Mouse (Mus musculus) hindbrain, embryonic 12.5 days (tissue): ENCODE measurements around the gene Npepps. TPM values are rescaled to one million over a fixed set of nuclear protein-coding genes. Genes with fewer than 3 reads are reported as not detected.
"Not testable (repeated sequence)": the region's sequence is repeated elsewhere in the genome, so short reads cannot be mapped to it uniquely, and the experiment has no call there.

Experiments
- ATAC-seq: fragments of 200-750 bp; cut with Nextera tagmentation; 2 replicates; pipeline ENCODE4 v1.8.0; 2017; ENCODE audit warnings: moderate TSS enrichment; ENCODE audit not compliant: low FRiP score
- H3K27ac ChIP-seq: fragments of 300-500 bp; sonication (generic); 2 replicates; pipeline ENCODE4 v1.5.1; 2016; ENCODE audit warnings: mild to moderate bottlenecking
- H3K27me3 ChIP-seq: fragments of 300-500 bp; sonication (generic); 2 replicates; pipeline ENCODE4 v1.6.1; 2016; ENCODE audit warnings: mild to moderate bottlenecking
- H3K36me3 ChIP-seq: fragments of 300-500 bp; sonication (generic); 2 replicates; pipeline ENCODE4 v1.6.1; 2016; ENCODE audit warnings: mild to moderate bottlenecking
- H3K4me1 ChIP-seq: fragments of 300-500 bp; sonication (generic); 2 replicates; pipeline ENCODE4 v1.6.1; 2016
- H3K4me2 ChIP-seq: fragments of 300-500 bp; sonication (generic); replicated peaks from 2 replicates; pipeline ENCODE4 v1.6.1; 2016; ENCODE audit warnings: mild to moderate bottlenecking
- H3K4me3 ChIP-seq: fragments of 300-500 bp; sonication (generic); 2 replicates; pipeline ENCODE4 v1.5.1; 2016; ENCODE audit warnings: mild to moderate bottlenecking
- H3K9ac ChIP-seq: fragments of 300-500 bp; sonication (generic); 2 replicates; pipeline ENCODE4 v1.6.1; 2016; ENCODE audit warnings: mild to moderate bottlenecking, moderate library complexity
- H3K9me3 ChIP-seq: fragments of 300-500 bp; sonication (generic); replicated peaks from 2 replicates; pipeline ENCODE4 v1.6.1; 2016; ENCODE audit warnings: mild to moderate bottlenecking
- WGBS: fragments of 180-500 bp; shearing (Covaris S2); methylation state at CpG from one replicate; pipeline ENCODE4 v1.1.7; 2016; 5-methylcytosine and 5-hydroxymethylcytosine counted together
- polyA plus RNA-seq: library from polyadenylated mRNA; unstranded; fragments of >200 nt; fragmentation: Nextera tagmentation; extraction: Ambion mirVana; gene quantifications from 2 replicates; pipeline ENCODE4 v1.2.1, GENCODE M21; 2016

Npepps gene
- polyA plus RNA-seq, 1 experiment from 2014 or later: 119 TPM

DNA sequence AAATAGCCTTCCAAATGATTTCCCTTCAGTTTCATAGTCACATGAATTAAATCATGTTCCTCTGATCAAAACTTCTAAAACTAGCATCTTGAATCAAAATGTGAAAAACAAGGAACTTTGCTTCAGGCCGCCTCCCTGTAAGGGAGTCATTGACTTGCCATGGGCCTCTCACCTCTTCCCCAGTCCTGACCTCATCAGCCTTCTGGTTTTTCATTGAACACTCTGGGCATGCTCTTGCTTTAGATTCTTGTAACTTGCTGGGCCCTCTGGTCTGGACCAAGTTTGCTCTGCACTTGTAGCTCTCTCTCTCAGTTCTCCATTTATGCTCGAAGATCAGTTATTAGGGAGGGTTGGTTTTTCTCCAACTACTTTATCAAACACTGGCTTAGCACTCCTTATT lies 58.8 kb downstream of the Npepps start:
- peaks cover 79% of the 10 kb centered on the region for H3K36me3 ChIP-seq

DNA sequence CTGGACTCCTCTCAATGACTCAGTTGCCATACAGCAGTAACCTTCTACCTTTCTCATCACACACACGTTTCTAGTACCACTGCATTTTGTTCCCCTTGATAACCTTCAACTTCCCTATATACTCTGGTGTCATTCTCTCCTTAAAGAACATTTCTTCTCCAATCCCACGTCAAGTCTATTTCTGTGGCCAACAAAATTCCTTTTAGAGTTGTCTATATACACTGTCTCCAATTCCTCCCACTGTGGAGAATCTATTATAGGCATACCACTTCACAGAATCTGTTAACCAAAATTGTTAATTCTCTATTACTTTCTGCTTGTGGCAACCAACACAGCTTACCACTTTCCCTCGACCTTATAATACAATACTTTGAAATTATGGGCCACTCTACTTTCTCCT lies 60.2 kb downstream of the Npepps start:
- H3K27ac ChIP-seq: no peak overlapping the region
- no peaks in the 10 kb centered on the region for H3K27me3 ChIP-seq
- H3K36me3 ChIP-seq: peaks cover 82% of the 10 kb centered on the region
- no peak overlapping the region for H3K4me2 ChIP-seq
- H3K9ac ChIP-seq: no peak overlapping the region
- no peak for ATAC-seq
- H3K4me3 ChIP-seq: no peak overlapping the region
- H3K9me3 ChIP-seq: no peaks in the 10 kb centered on the region
- no peaks in the 10 kb centered on the region for H3K4me1 ChIP-seq
- 95% methylated on average over 3 of the region's 3 CpGs for WGBS

More for the DNA sequence above, 58.8 kb downstream of the Npepps start:
- H3K9me3 ChIP-seq: no peaks in the 10 kb centered on the region
- ATAC-seq: no peak
- no peak overlapping the region for H3K4me3 ChIP-seq
- H3K4me2 ChIP-seq: no peak overlapping the region
- no peaks in the 10 kb centered on the region for H3K27me3 ChIP-seq
- H3K27ac ChIP-seq: no peak overlapping the region
- H3K4me1 ChIP-seq: no peaks in the 10 kb centered on the region
- H3K9ac ChIP-seq: no peak overlapping the region
- 92% methylated on average over 2 of the region's 2 CpGs for WGBS

DNA sequence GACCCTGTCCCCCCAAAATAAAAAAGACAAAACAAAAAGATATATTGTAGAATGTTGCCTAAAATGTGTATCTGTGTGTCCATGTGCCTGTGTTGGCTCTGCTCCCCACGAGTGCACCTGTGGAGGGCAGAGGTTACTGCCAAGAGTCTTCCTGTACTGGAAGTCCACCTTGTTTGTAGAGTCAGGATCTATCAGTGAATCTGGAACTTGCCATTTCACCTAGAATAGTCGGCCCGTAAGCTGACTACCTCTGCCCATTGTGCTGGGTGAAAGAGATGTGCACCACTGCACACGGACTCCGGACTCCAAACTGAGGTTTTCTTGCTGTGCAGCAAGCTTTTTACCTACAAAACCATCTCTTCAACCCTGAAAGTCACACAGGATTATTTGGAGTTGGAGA lies 66.0 kb downstream of the Npepps start:
- H3K9me3 ChIP-seq: no peaks in the 10 kb centered on the region
- no peaks in the 10 kb centered on the region for H3K4me1 ChIP-seq
- no peak overlapping the region for H3K27ac ChIP-seq
- H3K36me3 ChIP-seq: peaks cover 91% of the 10 kb centered on the region
- no peak overlapping the region for H3K9ac ChIP-seq
- H3K27me3 ChIP-seq: no peaks in the 10 kb centered on the region
- H3K4me3 ChIP-seq: no peak overlapping the region
- H3K4me2 ChIP-seq: no peak overlapping the region
- no peak for ATAC-seq
- WGBS: 97% methylated on average over 5 of the region's 5 CpGs

DNA sequence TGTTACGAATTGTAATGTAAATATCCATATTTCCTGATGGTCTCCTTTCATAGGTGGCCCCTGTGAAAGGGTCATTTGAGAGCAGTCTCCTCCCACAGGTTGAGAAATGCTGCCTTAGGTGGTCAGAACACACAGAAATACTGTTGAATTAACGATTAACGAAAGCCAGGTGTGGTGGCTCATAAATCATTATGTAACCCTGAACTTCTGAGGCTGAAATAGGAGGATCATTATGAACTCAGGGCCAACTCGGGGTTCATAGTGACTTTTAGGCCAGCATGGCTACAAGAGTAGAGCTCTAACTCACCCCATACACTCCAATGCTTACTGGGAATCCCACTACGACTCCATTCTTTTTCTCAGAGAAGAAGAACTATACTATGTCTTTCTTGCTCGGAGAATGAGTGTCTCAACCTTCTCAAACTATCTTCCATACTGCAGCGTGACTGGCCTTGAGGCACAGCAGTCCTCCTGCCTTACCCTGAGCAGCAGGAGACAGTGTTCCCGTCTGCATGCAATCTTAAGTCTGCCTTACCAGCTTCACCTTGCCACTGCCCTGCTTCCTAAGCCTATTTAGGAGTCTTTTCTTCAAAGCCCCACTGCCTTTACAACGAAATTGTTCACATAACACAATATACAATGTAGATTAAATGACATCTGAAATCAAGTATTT lies 69.6 kb downstream of the Npepps start:
- Histone ChIP-seq H3K27ac (no peak overlapping the region), H3K27me3 (no peaks in the 10 kb centered on the region), H3K4me1 (no peaks in the 10 kb centered on the region), H3K9ac (no peak overlapping the region), H3K4me3 (no peak overlapping the region), H3K4me2 (no peak overlapping the region), H3K36me3 (peaks cover 85% of the 10 kb centered on the region), H3K9me3 (no peaks in the 10 kb centered on the region)
- no peak for ATAC-seq
- WGBS: 90% methylated on average over 9 of the region's 9 CpGs

DNA sequence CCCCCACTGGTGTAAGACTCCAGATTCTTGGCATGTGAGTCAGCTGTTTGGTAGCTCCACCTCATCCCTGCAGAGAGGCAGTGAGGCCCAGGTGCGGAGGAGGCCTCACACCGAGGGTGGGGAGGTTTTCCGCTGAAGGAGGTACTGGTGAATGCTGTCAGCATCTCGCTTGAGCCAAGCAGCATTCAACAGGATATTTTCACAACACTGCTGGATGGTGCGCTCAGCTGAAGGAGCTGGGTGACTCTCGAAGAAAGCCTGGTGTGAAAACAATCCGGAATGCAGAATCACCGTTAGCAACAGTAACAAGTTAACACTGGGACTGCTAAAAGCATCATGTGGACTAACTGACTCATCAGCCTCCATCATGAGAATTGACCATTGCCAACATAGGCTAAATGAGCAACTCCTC lies 73.4 kb downstream of the Npepps start:
- no peaks in the 10 kb centered on the region for H3K9me3 ChIP-seq
- H3K4me2 ChIP-seq: no peak overlapping the region
- H3K27me3 ChIP-seq: no peaks in the 10 kb centered on the region
- no peak for ATAC-seq
- H3K27ac ChIP-seq: 0 out of 2 replicates have a peak overlapping the region, but pooled peaks have one; percentile 12
- H3K4me3 ChIP-seq: no peak overlapping the region
- no peak overlapping the region for H3K9ac ChIP-seq
- H3K4me1 ChIP-seq: no peaks in the 10 kb centered on the region
- peaks cover 50% of the 10 kb centered on the region for H3K36me3 ChIP-seq
- 81% methylated on average over 8 of the region's 8 CpGs for WGBS

DNA sequence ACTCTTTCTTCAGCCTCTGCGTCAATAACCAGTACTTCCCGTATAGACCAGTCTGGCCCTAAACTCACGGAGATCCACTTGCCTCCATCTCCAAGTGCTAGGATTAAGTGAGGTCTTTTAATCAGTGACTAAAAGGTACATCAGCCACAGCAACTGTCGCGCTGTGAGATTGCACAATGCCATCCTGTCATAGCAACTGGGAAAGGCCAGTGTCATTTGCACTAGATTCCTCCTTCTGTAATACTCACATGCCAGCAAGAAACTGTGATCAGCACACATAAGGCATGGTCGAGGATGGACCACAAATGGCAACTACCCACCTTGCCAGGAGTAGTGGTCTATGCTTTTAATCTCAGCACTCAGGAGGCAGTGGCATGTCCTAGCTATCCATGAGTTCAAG lies 80.9 kb downstream of the Npepps start:
- no peak overlapping the region for H3K27ac ChIP-seq
- no peaks in the 10 kb centered on the region for H3K9me3 ChIP-seq
- 88% methylated on average over 6 of the region's 6 CpGs for WGBS
- no peak overlapping the region for H3K4me2 ChIP-seq
- H3K27me3 ChIP-seq: no peaks in the 10 kb centered on the region
- ATAC-seq: no peak
- no peak overlapping the region for H3K4me3 ChIP-seq
- H3K4me1 ChIP-seq: no peaks in the 10 kb centered on the region
- H3K36me3 ChIP-seq: no peaks in the 10 kb centered on the region
- H3K9ac ChIP-seq: no peak overlapping the region

DNA sequence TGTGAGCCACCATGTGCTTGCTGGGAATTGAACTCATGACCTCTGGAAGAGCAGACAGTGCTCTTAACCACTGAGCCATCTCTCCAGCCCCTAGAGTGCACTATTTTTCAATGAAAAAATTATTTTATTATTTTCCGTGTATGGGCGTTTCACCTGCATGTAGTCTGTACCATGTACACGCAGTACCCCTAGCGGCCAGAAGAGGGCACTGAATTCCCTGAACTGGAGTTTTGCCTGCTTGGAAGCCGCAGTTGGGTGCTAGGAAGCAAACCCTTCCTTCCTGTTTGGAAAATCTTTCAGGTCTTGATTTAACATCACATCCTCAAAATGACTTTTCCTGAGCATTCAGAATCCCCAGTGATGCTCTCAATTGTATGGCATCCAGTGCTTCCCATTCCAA lies 81.8 kb downstream of the Npepps start:
- no peak overlapping the region for H3K27ac ChIP-seq
- WGBS: 17% methylated on average over 5 of the region's 5 CpGs
- no peak overlapping the region for H3K4me2 ChIP-seq
- no peaks in the 10 kb centered on the region for H3K36me3 ChIP-seq
- H3K4me3 ChIP-seq: no peak overlapping the region
- ATAC-seq: no peak
- H3K9me3 ChIP-seq: no peaks in the 10 kb centered on the region
- H3K27me3 ChIP-seq: no peaks in the 10 kb centered on the region
- H3K4me1 ChIP-seq: no peaks in the 10 kb centered on the region
- no peak overlapping the region for H3K9ac ChIP-seq

DNA sequence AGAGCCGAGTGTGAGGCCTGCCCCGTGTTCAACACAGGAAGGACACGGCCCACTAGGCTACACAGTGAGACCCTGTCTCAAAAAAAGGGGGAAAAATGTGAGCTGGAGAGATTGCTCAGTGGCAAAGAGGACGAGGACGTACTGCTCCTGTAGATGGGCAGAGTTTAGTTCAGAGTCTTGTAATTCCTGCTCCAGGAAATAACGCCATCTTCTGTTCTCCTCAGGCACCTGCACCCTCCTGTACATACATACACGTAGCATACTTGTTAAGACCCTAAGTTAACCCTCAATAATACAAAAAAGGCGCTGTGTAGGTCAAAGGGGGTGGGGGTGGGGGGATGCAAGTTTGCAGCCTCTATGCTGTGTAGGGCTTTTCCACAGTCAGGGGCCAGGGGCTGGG lies 83.4 kb downstream of the Npepps start:
- Histone ChIP-seq H3K9me3 (no peaks in the 10 kb centered on the region), H3K36me3 (no peaks in the 10 kb centered on the region), H3K4me2 (no peak overlapping the region), H3K27ac (no peak overlapping the region), H3K9ac (no peak overlapping the region), H3K4me3 (no peak overlapping the region), H3K4me1 (no peaks in the 10 kb centered on the region), H3K27me3 (no peaks in the 10 kb centered on the region)
- WGBS: 85% methylated on average over 8 of the region's 8 CpGs
- ATAC-seq: no peak

DNA sequence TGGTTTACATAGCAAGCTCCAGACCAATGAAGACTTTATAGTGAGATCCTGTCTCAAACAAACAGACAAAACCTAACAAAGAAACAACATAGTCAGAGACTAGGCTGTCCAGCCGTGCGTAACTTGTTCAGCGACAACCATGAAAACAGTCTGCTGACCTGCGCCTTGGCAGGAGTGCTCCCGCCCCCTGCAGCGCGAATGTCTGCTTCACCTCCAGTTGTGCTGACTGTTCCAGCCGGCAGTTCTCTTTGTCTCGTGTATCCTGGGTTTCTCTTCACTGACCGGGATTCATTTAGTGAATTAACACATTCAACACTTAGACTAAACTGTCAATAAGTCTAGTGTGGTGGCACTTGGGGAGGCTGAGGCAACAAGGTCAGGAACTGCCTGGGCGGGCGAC lies 83.9 kb downstream of the Npepps start:
- Histone ChIP-seq H3K9me3 (no peaks in the 10 kb centered on the region), H3K27ac (no peak overlapping the region), H3K4me1 (no peaks in the 10 kb centered on the region), H3K36me3 (no peaks in the 10 kb centered on the region), H3K27me3 (no peaks in the 10 kb centered on the region), H3K4me3 (no peak overlapping the region), H3K9ac (no peak overlapping the region), H3K4me2 (no peak overlapping the region)
- ATAC-seq: no peak
- WGBS: 55% methylated on average over 12 of the region's 12 CpGs

DNA sequence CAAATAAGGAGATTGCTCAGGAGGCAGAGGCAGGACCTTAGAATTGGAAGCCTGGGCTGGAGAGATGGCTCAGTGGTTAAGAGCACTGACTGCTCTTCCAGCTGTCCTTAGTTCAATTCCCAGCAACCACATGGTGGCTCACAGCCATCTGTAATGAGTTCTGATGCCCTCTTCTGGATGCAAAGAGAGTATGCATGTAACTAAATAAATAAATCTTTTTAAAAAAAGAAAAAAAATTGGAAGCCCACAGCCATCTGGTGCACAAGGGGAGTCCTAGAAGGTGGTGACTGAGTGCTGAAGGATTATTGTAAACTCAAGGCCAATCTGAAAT lies 87.9 kb downstream of the Npepps start:
- H3K36me3 ChIP-seq: no peaks in the 10 kb centered on the region
- no peaks in the 10 kb centered on the region for H3K9me3 ChIP-seq
- ATAC-seq: no peak
- no peak overlapping the region for H3K27ac ChIP-seq
- H3K27me3 ChIP-seq: no peaks in the 10 kb centered on the region
- H3K4me1 ChIP-seq: peaks cover 9% of the 10 kb centered on the region; the same call in 1 of the 2 replicates
- H3K4me3 ChIP-seq: no peak overlapping the region
- no peak overlapping the region for H3K4me2 ChIP-seq
- H3K9ac ChIP-seq: no peak overlapping the region

DNA sequence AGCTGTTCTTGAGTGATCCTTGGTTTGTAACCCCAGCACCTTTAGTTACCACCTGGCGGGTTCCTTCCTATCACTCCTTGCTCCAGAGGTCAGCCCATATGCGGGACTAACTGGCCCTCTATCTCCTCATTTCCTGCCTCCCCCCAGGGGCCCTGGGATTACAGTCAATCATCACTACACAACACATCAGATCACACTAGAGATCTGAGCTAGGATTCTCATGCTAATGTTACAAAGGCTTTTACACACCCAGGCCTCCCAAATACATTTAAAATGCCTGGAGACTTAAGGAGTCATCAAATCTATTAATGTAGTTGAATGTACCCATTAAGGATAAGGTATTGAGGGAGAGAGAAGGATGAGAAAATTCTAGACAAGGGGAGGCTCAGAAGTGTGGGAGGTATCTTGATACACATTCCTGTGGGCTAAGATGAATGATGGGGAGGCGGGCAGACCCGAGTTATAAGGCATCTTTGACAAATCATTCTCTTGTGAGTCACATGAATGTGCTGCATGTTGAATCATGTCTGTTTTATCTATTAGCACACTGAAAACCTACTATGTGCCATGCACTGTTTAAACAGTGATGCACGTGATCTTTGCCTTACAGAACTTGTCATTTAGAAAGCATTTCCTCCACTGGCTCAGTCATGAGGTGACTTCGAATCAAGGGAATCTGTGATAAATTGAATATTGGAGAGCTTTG lies 88.4 kb downstream of the Npepps start:
- whole genome bisulfite sequencing: 76% methylated on average over 6 of the region's 6 CpGs
- no peaks in the 10 kb centered on the region for H3K9me3 ChIP-seq
- no peak for ATAC-seq

DNA sequence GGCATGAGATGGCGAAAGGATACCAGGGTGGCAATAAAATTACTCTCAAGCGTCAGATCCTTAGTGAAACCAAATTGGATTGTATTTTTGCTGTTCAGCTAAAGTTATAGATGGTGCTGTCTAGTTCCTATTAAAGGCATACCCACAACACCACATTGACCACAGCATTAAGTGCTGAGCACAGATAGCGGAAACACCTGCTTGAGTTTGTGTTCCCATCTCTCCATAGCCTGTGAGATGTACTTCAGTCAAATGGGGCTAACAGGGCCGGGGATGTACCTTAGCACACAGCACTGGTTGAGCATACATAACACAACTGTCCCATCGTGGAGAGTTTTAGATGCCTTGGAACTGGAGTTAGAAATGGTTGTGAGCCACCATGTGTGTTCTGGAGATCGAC lies 89.4 kb downstream of the Npepps start:
- Histone ChIP-seq H3K4me1 (peaks cover 14% of the 10 kb centered on the region), H3K27me3 (no peaks in the 10 kb centered on the region), H3K9ac (no peak overlapping the region), H3K4me3 (no peak overlapping the region), H3K36me3 (no peaks in the 10 kb centered on the region), H3K27ac (no peak overlapping the region), H3K9me3 (no peaks in the 10 kb centered on the region), H3K4me2 (no peak overlapping the region)
- ATAC-seq: no peak
- WGBS: 94% methylated on average over 6 of the region's 6 CpGs

More for the DNA sequence above, 88.4 kb downstream of the Npepps start:
- no peaks in the 10 kb centered on the region for H3K36me3 ChIP-seq
- H3K9ac ChIP-seq: no peak overlapping the region
- H3K27ac ChIP-seq: no peak overlapping the region
- peaks cover 9% of the 10 kb centered on the region; the same call in 1 of the 2 replicates for H3K4me1 ChIP-seq
- no peak overlapping the region for H3K4me3 ChIP-seq
- H3K4me2 ChIP-seq: no peak overlapping the region
- H3K27me3 ChIP-seq: no peaks in the 10 kb centered on the region

DNA sequence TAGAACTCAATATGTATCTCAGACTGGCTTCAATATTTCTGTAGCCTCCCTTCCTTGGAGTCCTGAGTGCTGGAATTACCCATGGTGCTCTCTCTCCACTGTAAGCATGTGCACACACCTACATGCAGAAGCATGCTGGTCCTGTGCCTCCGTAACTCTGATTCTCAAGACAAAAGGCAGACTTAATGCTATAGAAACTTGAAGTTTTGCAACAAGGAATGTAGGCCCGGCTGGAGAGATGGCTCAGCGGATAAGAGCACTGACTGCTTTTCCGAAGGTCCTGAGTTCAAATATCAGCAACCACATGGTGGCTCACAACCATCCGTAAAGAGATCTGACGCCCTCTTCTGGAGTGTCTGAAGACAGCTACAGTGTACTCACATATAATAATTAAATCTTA lies 90.8 kb downstream of the Npepps start:
- H3K4me2 ChIP-seq: peak overlapping the region; percentile 84
- WGBS: 91% methylated on average over 6 of the region's 6 CpGs
- H3K27me3 ChIP-seq, H3K9ac ChIP-seq, H3K36me3 ChIP-seq, H3K27ac ChIP-seq, H3K9me3 ChIP-seq, ATAC-seq: not testable (repeated sequence)
- H3K4me1 ChIP-seq: peaks cover 23% of the 10 kb centered on the region
- H3K4me3 ChIP-seq: peak overlapping the region; percentile 92; the same call in 1 of the 2 replicates
